Mouse (Mus musculus) ES-CJ7 (cell line): ENCODE data around the gene Dnajb7.

Experiments
- DNase-seq: peaks from one replicate; pipeline ENCODE4 v3.0.0; 2011; ENCODE audit warnings: low read depth, low spot score

The Dnajb7 gene

GRCm38 (mm10) chr15:81408199-81408598 is at the start of gene Dnajb7:
Gene Dnajb7, minus strand, starts transcription at chr15:81408299.
- DNase-seq = no peak

- peak; percentile 62 for DNase-seq
These were observed 40.4 kb upstream of the Dnajb7 start for GRCm38 (mm10) chr15:81448463-81448862.

GRCm38 (mm10) chr15:81439236-81439635 is 31.1 kb upstream of the Dnajb7 start:
- no peak for DNase-seq

- no peak for DNase-seq
These were observed 30.2 kb upstream of the Dnajb7 start for GRCm38 (mm10) chr15:81438345-81438744.

GRCm38 (mm10) chr15:81431195-81431594 is 23.1 kb upstream of the Dnajb7 start:
- no peak for DNase-seq

GRCm38 (mm10) chr15:81427947-81428346 is 19.8 kb upstream of the Dnajb7 start:
- DNase-seq = no peak

- peak; percentile 28 for DNase-seq
These were observed 17.2 kb upstream of the Dnajb7 start for GRCm38 (mm10) chr15:81425311-81425710.

GRCm38 (mm10) chr15:81422156-81422681 is 14.1 kb upstream of the Dnajb7 start:
- no peak for DNase-seq

GRCm38 (mm10) chr15:81421454-81421853 is 13.4 kb upstream of the Dnajb7 start:
- no peak for DNase-seq

- DNase-seq = no peak
These were observed 10.0 kb upstream of the Dnajb7 start for GRCm38 (mm10) chr15:81418065-81418464.

- DNase-seq = peak; percentile 87
These were observed 8.7 kb upstream of the Dnajb7 start for GRCm38 (mm10) chr15:81416763-81417310.

- DNase-seq = no peak
These were observed 3.1 kb downstream of the Dnajb7 start for GRCm38 (mm10) chr15:81405008-81405407.

- DNase-seq = peak; percentile 97
These were observed 8.3 kb downstream of the Dnajb7 start, which contains the start of the genes St13 and Xpnpep3 for GRCm38 (mm10) chr15:81399638-81400315. Gene St13, minus strand, starts transcription at chr15:81400077. Gene Xpnpep3, plus strand, starts transcription at chr15:81400138.

- no peak for DNase-seq
These were observed 8.8 kb downstream of the Dnajb7 start for GRCm38 (mm10) chr15:81399297-81399637.

- no peak for DNase-seq
These were observed 9.9 kb downstream of the Dnajb7 start for GRCm38 (mm10) chr15:81398189-81398588.

GRCm38 (mm10) chr15:81394211-81394915 is 13.7 kb downstream of the Dnajb7 start:
- no peak for DNase-seq

GRCm38 (mm10) chr15:81392997-81393396 is 15.1 kb downstream of the Dnajb7 start:
- no peak for DNase-seq

- DNase-seq = peak; percentile 47
These were observed 21.8 kb downstream of the Dnajb7 start for GRCm38 (mm10) chr15:81386327-81386726.

- DNase-seq = no peak
These were observed 29.3 kb downstream of the Dnajb7 start for GRCm38 (mm10) chr15:81378845-81379244.

GRCm38 (mm10) chr15:81374621-81375020 is 33.5 kb downstream of the Dnajb7 start:
- no peak for DNase-seq

GRCm38 (mm10) chr15:81370356-81370755 is 37.7 kb downstream of the Dnajb7 start:
- DNase-seq = peak; percentile 77

- DNase-seq = no peak
These were observed 39.5 kb downstream of the Dnajb7 start for GRCm38 (mm10) chr15:81368601-81369000.

- no peak for DNase-seq
These were observed 41.9 kb downstream of the Dnajb7 start for GRCm38 (mm10) chr15:81366241-81366640.
